Mouse (Mus musculus) limb, embryonic 12.5 days (tissue): ENCODE measurements around the gene Ftl1. TPM values are rescaled to one million over a fixed set of nuclear protein-coding genes. Genes with fewer than 3 reads are reported as not detected.
"Not testable (repeated sequence)": the region's sequence is repeated elsewhere in the genome, so short reads cannot be mapped to it uniquely, and the experiment has no call there.

ENCODE experiments used
- ATAC-seq: fragments of 200-750 bp; cut with Nextera tagmentation; 2 replicates; pipeline ENCODE4 v1.8.0; 2017; ENCODE audit warnings: low read depth, moderate TSS enrichment; ENCODE audit not compliant: insufficient number of reproducible peaks, insufficient read depth, low FRiP score, low TSS enrichment
- H3K27ac ChIP-seq: fragments of 300-500 bp; sonication (generic); 2 replicates; pipeline ENCODE4 v1.5.1; 2016; ENCODE audit warnings: mild to moderate bottlenecking, moderate library complexity
- H3K27me3 ChIP-seq: fragments of 300-500 bp; sonication (generic); 2 replicates; pipeline ENCODE4 v1.6.1; 2016; ENCODE audit warnings: mild to moderate bottlenecking, moderate library complexity
- H3K36me3 ChIP-seq: fragments of 300-500 bp; sonication (generic); 2 replicates; pipeline ENCODE4 v1.6.1; 2016; ENCODE audit warnings: mild to moderate bottlenecking, moderate library complexity
- H3K4me1 ChIP-seq: fragments of 300-500 bp; sonication (generic); replicated peaks from 2 replicates; pipeline ENCODE4 v1.6.1; 2016
- H3K4me2 ChIP-seq: fragments of 300-500 bp; sonication (generic); 2 replicates; pipeline ENCODE4 v1.6.1; 2016; ENCODE audit warnings: mild to moderate bottlenecking, moderate library complexity
- H3K4me3 ChIP-seq: fragments of 300-500 bp; sonication (generic); replicated peaks from 2 replicates; pipeline ENCODE4 v1.5.1; 2016; ENCODE audit warnings: mild to moderate bottlenecking
- H3K9ac ChIP-seq: fragments of 300-500 bp; sonication (generic); replicated peaks from 2 replicates; pipeline ENCODE4 v1.6.1; 2016; ENCODE audit warnings: mild to moderate bottlenecking, moderate library complexity
- H3K9me3 ChIP-seq: fragments of 300-500 bp; sonication (generic); 2 replicates; pipeline ENCODE4 v1.6.1; 2016; ENCODE audit warnings: mild to moderate bottlenecking, moderate library complexity
- WGBS: fragments of 180-500 bp; shearing (Covaris S2); methylation state at CpG from one replicate; pipeline ENCODE4 v1.1.7; 2016; 5-methylcytosine and 5-hydroxymethylcytosine counted together
- polyA plus RNA-seq: library from polyadenylated mRNA; unstranded; fragments of >200 nt; fragmentation: Nextera tagmentation; extraction: Ambion mirVana; gene quantifications from 2 replicates; pipeline ENCODE4 v1.2.1, GENCODE M21; 2016

The Ftl1 gene
- polyA plus RNA-seq, 1 experiment from 2014 or later: 4,953 TPM

DNA sequence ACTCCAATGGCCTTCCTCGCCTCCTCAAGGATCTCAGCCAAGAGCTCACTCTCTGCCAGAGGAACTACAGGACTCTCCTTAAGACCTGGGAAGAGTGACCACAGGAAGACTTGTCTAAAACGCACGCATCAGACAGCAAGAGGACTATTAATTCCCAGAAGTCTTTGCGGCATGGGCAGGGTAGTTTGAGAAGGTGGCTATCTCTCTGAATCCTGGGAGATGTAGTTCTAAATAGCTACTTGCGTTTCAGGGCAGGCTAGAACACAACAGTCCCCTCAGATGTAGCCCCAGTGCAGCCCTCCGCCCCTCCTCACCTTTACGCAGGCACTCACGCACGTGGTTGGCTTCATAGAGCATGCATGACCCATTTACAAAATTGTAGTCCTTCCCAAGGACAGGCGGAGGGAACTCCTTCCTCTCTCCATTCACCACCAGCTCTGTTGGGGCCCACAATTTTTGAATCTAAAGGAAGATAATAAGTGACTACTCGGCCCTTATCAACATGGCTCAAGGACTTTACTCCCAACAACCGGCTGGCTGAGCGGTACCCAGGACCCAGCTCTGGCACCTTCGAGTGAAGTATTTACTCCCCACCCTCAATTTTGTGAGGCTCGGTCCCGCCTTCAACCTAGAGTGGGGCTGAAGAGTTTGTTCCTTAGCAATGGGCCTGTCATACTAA is 15.7 kb upstream of the Ftl1 start:
- WGBS: 64% methylated on average over 16 of the region's 16 CpGs
- H3K36me3 ChIP-seq: no peaks in the 10 kb centered on the region
- peak overlapping the region; percentile 20; the same call in 1 of the 2 replicates for H3K4me3 ChIP-seq
- 0 out of 2 replicates have a peak overlapping the region, but pooled peaks have one; percentile 24 for H3K27ac ChIP-seq
- H3K9me3 ChIP-seq: no peaks in the 10 kb centered on the region
- H3K9ac ChIP-seq: peak overlapping the region; percentile 42; the same call in 1 of the 2 replicates
- peak overlapping the region; percentile 39 for H3K4me2 ChIP-seq
- H3K27me3 ChIP-seq: no peaks in the 10 kb centered on the region
- no peak for ATAC-seq
- H3K4me1 ChIP-seq: no peaks in the 10 kb centered on the region

DNA sequence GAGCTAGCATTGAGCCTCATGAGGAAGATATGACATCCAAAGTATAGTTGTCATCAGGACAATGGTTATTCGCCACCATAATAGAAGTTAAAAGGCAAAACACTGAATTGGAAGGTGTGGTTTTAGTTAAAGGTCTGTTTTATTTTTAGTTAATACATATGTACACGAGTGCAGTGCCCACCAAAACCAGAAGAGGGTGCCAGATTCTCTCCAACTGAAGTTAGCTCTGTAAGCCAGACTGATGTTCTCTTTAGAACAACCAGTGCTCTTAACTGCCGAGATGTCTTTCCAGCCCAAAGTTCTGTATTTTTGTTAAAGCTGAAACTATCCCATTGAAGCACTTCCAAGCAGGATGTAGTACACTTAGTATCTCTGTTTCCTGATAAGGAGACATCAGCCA is 11.2 kb upstream of the Ftl1 start:
- H3K4me1 ChIP-seq: peaks cover 8% of the 10 kb centered on the region
- H3K27ac ChIP-seq: no peak overlapping the region
- 10% methylated on average over 3 of the region's 3 CpGs for WGBS
- no peak overlapping the region for H3K4me3 ChIP-seq
- no peak overlapping the region for H3K4me2 ChIP-seq
- H3K9ac ChIP-seq: no peak overlapping the region
- no peaks in the 10 kb centered on the region for H3K27me3 ChIP-seq
- no peaks in the 10 kb centered on the region for H3K9me3 ChIP-seq
- no peaks in the 10 kb centered on the region for H3K36me3 ChIP-seq
- ATAC-seq: no peak

DNA sequence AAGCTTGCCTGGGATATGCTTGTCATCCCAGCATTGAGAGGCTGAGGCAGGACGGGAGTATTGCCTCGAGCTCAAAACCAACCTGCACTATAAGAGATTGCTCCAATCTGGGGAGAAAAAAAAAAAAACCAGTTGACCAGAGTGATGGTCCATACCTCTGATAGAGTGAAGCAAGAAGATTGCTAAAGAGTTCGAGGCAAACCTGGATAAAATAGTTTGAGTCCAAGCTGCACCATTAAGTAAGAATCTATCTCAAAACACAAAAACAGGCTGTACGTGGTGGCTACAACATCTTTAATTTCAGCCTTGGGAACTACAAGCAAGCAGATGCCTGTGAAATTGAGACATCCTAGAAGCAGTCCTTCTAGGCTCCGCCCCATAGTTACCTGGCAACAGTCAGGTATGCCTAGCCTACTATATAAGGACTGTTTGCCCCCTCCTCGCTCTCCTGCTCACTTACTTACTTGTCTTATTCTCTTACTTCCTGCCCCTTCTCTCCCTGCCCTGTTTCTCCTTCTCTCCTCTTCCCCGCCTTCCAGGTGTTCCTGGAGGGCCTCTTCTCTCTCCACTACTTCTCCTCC is 7.5 kb upstream of the Ftl1 start:
- H3K4me2 ChIP-seq: peak overlapping the region; percentile 90
- H3K27me3 ChIP-seq: no peaks in the 10 kb centered on the region
- peak overlapping the region; percentile 87 for H3K4me3 ChIP-seq
- H3K9ac ChIP-seq: 0 out of 2 replicates have a peak overlapping the region, but pooled peaks have one; percentile 27
- WGBS: 35% methylated on average over 7 of the region's 7 CpGs
- peaks cover 34% of the 10 kb centered on the region for H3K36me3 ChIP-seq
- ATAC-seq: peak; percentile 26
- peaks cover 14% of the 10 kb centered on the region for H3K4me1 ChIP-seq
- H3K9me3 ChIP-seq: no peaks in the 10 kb centered on the region
- H3K27ac ChIP-seq: no peak overlapping the region

GRCm38 (mm10) chr7:45466283-45467089 is 6.8 kb upstream of the Ftl1 start, which contains the start of gene Bax:
Gene Bax (minus strand): TSS chr7:45466898.
- Histone ChIP-seq H3K4me3 (peak within 1 kb of the TSS; percentile 87), H3K36me3 (peaks cover 40% of the 10 kb centered on the region), H3K27ac (peak within 1 kb of the TSS; percentile 56; the same call in 1 of the 2 replicates), H3K4me1 (peaks cover 14% of the 10 kb centered on the region), H3K9me3 (no peaks in the 10 kb centered on the region), H3K4me2 (peak within 1 kb of the TSS; percentile 90), H3K27me3 (no peaks in the 10 kb centered on the region), H3K9ac (peak within 1 kb of the TSS; percentile 79)
- WGBS: under 1% methylated on average over 52 of the region's 58 CpGs
- ATAC-seq: peak; percentile 76

GRCm38 (mm10) chr7:45465549-45465948 is 5.9 kb upstream of the Ftl1 start:
- H3K4me1 ChIP-seq: peaks cover 23% of the 10 kb centered on the region
- WGBS: 82% methylated on average over 9 of the region's 9 CpGs
- H3K4me2 ChIP-seq: peak overlapping the region; percentile 90
- no peak for ATAC-seq
- H3K9me3 ChIP-seq: no peaks in the 10 kb centered on the region
- H3K4me3 ChIP-seq: peak overlapping the region; percentile 87
- no peak overlapping the region for H3K27ac ChIP-seq
- peaks cover 49% of the 10 kb centered on the region for H3K36me3 ChIP-seq
- peak overlapping the region; percentile 79; the same call in 1 of the 2 replicates for H3K9ac ChIP-seq
- no peaks in the 10 kb centered on the region for H3K27me3 ChIP-seq

GRCm38 (mm10) chr7:45465112-45465511 is 5.4 kb upstream of the Ftl1 start:
- no peaks in the 10 kb centered on the region for H3K9me3 ChIP-seq
- WGBS: 96% methylated on average over 12 of the region's 12 CpGs
- no peak for ATAC-seq
- 0 out of 2 replicates have a peak overlapping the region, but pooled peaks have one; percentile 90 for H3K4me2 ChIP-seq
- H3K27me3 ChIP-seq: no peaks in the 10 kb centered on the region
- no peak overlapping the region for H3K27ac ChIP-seq
- H3K9ac ChIP-seq: no peak overlapping the region
- peaks cover 28% of the 10 kb centered on the region for H3K4me1 ChIP-seq
- H3K4me3 ChIP-seq: peak overlapping the region; percentile 87
- H3K36me3 ChIP-seq: peaks cover 49% of the 10 kb centered on the region

GRCm38 (mm10) chr7:45463987-45464778 is 4.5 kb upstream of the Ftl1 start:
- Histone ChIP-seq H3K27ac (no peak overlapping the region), H3K27me3 (no peaks in the 10 kb centered on the region), H3K4me3 (no peak overlapping the region), H3K36me3 (peaks cover 49% of the 10 kb centered on the region), H3K9me3 (no peaks in the 10 kb centered on the region), H3K4me2 (no peak overlapping the region), H3K4me1 (peaks cover 29% of the 10 kb centered on the region), H3K9ac (no peak overlapping the region)
- no peak for ATAC-seq
- WGBS: 95% methylated on average over 7 of the region's 7 CpGs

GRCm38 (mm10) chr7:45462868-45463267 is 3.2 kb upstream of the Ftl1 start:
- peaks cover 34% of the 10 kb centered on the region for H3K4me1 ChIP-seq
- H3K9ac ChIP-seq, ATAC-seq, H3K27me3 ChIP-seq, H3K9me3 ChIP-seq, H3K27ac ChIP-seq, H3K4me2 ChIP-seq, H3K4me3 ChIP-seq: not testable (repeated sequence)
- 81% methylated on average over 4 of the region's 4 CpGs for WGBS
- peaks cover 58% of the 10 kb centered on the region for H3K36me3 ChIP-seq

DNA sequence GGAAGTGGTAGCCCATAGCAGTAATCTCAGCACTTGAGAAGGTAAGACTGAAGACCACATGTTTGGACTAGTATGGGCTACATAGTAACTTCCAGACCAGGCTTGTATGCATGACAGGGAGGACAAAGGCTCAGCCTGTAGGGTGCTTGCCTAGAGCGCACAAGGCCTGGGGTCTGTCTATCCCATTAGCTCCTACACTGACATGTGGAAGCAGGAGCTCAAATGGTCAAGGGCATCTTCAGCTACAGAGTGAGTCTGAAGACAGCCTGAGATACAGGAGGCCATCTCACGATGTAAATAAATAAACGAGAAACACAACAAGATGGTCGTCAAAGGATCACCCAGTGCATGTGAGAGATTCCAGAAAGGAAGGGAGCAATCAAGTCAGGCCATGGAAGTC is 2.6 kb upstream of the Ftl1 start:
- 80% methylated on average over 4 of the region's 4 CpGs for WGBS
- Histone ChIP-seq H3K27ac (peak overlapping the region; percentile 23; the same call in 1 of the 2 replicates), H3K9me3 (no peaks in the 10 kb centered on the region), H3K4me1 (peaks cover 39% of the 10 kb centered on the region), H3K9ac (no peak overlapping the region), H3K36me3 (peaks cover 63% of the 10 kb centered on the region), H3K27me3 (no peaks in the 10 kb centered on the region), H3K4me2 (no peak overlapping the region), H3K4me3 (no peak overlapping the region)
- no peak for ATAC-seq

DNA sequence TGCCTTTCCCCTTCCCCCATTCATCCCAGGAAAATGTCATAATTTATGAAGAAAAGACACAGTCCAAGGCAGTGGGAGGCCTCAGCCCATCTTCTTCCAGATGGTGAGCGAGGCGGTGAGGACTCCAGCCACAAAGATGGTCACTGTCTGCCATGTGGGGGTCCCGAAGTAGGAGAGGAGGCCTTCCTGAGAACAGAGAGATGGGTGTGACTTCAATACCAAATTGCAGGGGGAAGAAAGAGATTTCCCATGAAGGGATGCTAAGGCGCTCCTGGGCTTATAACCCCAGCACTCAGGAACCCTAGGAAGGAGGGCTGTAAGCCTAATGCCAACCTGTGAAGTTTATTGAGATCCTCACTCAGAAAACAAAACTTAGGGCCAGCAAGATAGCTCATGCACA is 2.1 kb upstream of the Ftl1 start:
- H3K9ac ChIP-seq: no peak overlapping the region
- no peak overlapping the region for H3K4me3 ChIP-seq
- H3K27ac ChIP-seq: peak overlapping the region; percentile 82
- H3K27me3 ChIP-seq: no peaks in the 10 kb centered on the region
- WGBS: 91% methylated on average over 4 of the region's 4 CpGs
- no peak for ATAC-seq
- H3K4me2 ChIP-seq: no peak overlapping the region
- H3K36me3 ChIP-seq: peaks cover 68% of the 10 kb centered on the region
- H3K9me3 ChIP-seq: no peaks in the 10 kb centered on the region
- H3K4me1 ChIP-seq: peaks cover 41% of the 10 kb centered on the region
